Mouse (Mus musculus) hindbrain, embryonic 13.5 days (tissue): ENCODE data around the gene Spns2. TPM values are rescaled to one million over a fixed set of nuclear protein-coding genes. Genes with fewer than 3 reads are reported as not detected.

ENCODE experiments used
- ATAC-seq: fragments of 200-750 bp; cut with Nextera tagmentation; 2 replicates; pipeline ENCODE4 v1.8.0; 2017; ENCODE audit warnings: moderate TSS enrichment; ENCODE audit not compliant: low FRiP score
- H3K27ac ChIP-seq: fragments of 300-500 bp; sonication (generic); 2 replicates; pipeline ENCODE4 v1.5.1; 2015; ENCODE audit warnings: inconsistent platforms, mild to moderate bottlenecking, moderate library complexity
- H3K27me3 ChIP-seq: fragments of 300-500 bp; sonication (generic); 2 replicates; pipeline ENCODE4 v1.6.1; 2015; ENCODE audit warnings: mild to moderate bottlenecking, inconsistent platforms
- H3K36me3 ChIP-seq: fragments of 300-500 bp; sonication (generic); 2 replicates; pipeline ENCODE4 v1.6.1; 2015; ENCODE audit warnings: mild to moderate bottlenecking, inconsistent platforms
- H3K4me1 ChIP-seq: fragments of 300-500 bp; sonication (generic); replicated peaks from 2 replicates; pipeline ENCODE4 v1.6.1; 2015; ENCODE audit warnings: inconsistent platforms
- H3K4me2 ChIP-seq: fragments of 300-500 bp; sonication (generic); 2 replicates; pipeline ENCODE4 v1.6.1; 2015; ENCODE audit warnings: inconsistent platforms, mild to moderate bottlenecking, moderate library complexity
- H3K4me3 ChIP-seq: fragments of 300-500 bp; sonication (generic); 2 replicates; pipeline ENCODE4 v1.5.1; 2015; ENCODE audit warnings: mild to moderate bottlenecking, inconsistent platforms
- H3K9ac ChIP-seq: fragments of 300-500 bp; sonication (generic); 2 replicates; pipeline ENCODE4 v1.6.1; 2015; ENCODE audit warnings: mild to moderate bottlenecking, inconsistent platforms
- H3K9me3 ChIP-seq: fragments of 300-500 bp; sonication (generic); 2 replicates; pipeline ENCODE4 v1.6.1; 2016; ENCODE audit warnings: inconsistent platforms
- WGBS: fragments of 180-500 bp; shearing (Covaris S2); methylation state at CpG from one replicate; pipeline ENCODE4 v1.1.7; 2015; 5-methylcytosine and 5-hydroxymethylcytosine counted together
- polyA plus RNA-seq: library from polyadenylated mRNA; unstranded; fragments of >200 nt; fragmentation: Nextera tagmentation; extraction: Ambion mirVana; gene quantifications from 2 replicates; pipeline ENCODE4 v1.2.1, GENCODE M21; 2015

Spns2 gene
- polyA plus RNA-seq, result 8.4 and 9.7 TPM in 2 replicates

GRCm38 (mm10) chr11:72489881-72490301, at the start of gene Spns2:
Gene Spns2, minus strand, starts transcription at chr11:72489904.
- H3K4me3 ChIP-seq, result peak within 1 kb of the TSS; percentile 76
- under 1% methylated on average over 42 of the region's 42 CpGs for WGBS
- H3K9ac ChIP-seq, result peak within 1 kb of the TSS; percentile 95
- no peaks in the 10 kb centered on the region for H3K9me3 ChIP-seq
- peak within 1 kb of the TSS; percentile 95 for H3K27ac ChIP-seq
- peak within 1 kb of the TSS; percentile 76 for H3K4me2 ChIP-seq
- peaks cover 45% of the 10 kb centered on the region for H3K4me1 ChIP-seq
- H3K36me3 ChIP-seq, result no peaks in the 10 kb centered on the region
- peak; percentile 90 for ATAC-seq
- H3K27me3 ChIP-seq, result peaks cover 22% of the 10 kb centered on the region; the same call in 1 of the 2 replicates

- H3K36me3 ChIP-seq, result no peaks in the 10 kb centered on the region
- 0 out of 2 replicates have a peak, but pooled peaks cover 2% of the 10 kb centered on the region for H3K27me3 ChIP-seq
- ATAC-seq, result no peak
- H3K9ac ChIP-seq, result no peak overlapping the region
- 92% methylated on average over 7 of the region's 7 CpGs for WGBS
- H3K27ac ChIP-seq, result no peak overlapping the region
- no peak overlapping the region for H3K4me3 ChIP-seq
- H3K9me3 ChIP-seq, result 0 out of 2 replicates have a peak, but pooled peaks cover 4% of the 10 kb centered on the region
- no peaks in the 10 kb centered on the region for H3K4me1 ChIP-seq
- H3K4me2 ChIP-seq, result no peak overlapping the region
Observed at GRCm38 (mm10) chr11:72538811-72539210, 49.1 kb upstream of the Spns2 start.

- no peak overlapping the region for H3K27ac ChIP-seq
- H3K36me3 ChIP-seq, result no peaks in the 10 kb centered on the region
- WGBS, result 59% methylated on average over 8 of the region's 8 CpGs
- no peaks in the 10 kb centered on the region for H3K4me1 ChIP-seq
- 0 out of 2 replicates have a peak, but pooled peaks cover 2% of the 10 kb centered on the region for H3K27me3 ChIP-seq
- H3K9ac ChIP-seq, result no peak overlapping the region
- H3K9me3 ChIP-seq, result 0 out of 2 replicates have a peak, but pooled peaks cover 4% of the 10 kb centered on the region
- ATAC-seq, result no peak
- no peak overlapping the region for H3K4me3 ChIP-seq
- no peak overlapping the region for H3K4me2 ChIP-seq
Observed at GRCm38 (mm10) chr11:72538037-72538755, 48.5 kb upstream of the Spns2 start.

DNA sequence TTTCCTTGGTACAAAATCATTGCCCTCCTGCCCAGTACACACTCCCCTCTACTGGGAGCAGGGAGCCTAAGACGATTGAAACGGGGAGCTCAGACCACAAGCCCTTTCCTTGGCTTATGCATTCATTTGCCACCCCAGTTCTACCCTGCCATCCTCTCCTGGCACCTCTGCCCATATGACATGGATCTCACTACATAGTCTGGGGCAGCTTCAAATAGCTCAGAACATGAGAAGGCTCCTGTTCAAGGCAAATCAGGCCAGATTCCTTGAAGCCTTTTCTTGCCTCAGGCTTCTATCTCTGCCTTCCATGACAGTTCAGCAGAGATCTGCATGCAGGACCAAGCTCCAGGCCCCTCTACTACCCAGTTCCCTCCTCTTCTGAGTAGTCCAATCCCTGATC, 47.8 kb upstream of the Spns2 start:
- ATAC-seq, result no peak
- Histone ChIP-seq H3K9ac (no peak overlapping the region), H3K4me2 (no peak overlapping the region), H3K4me1 (no peaks in the 10 kb centered on the region), H3K27me3 (0 out of 2 replicates have a peak, but pooled peaks cover 2% of the 10 kb centered on the region), H3K27ac (no peak overlapping the region), H3K9me3 (0 out of 2 replicates have a peak, but pooled peaks cover 4% of the 10 kb centered on the region), H3K4me3 (no peak overlapping the region), H3K36me3 (no peaks in the 10 kb centered on the region)
- 98% methylated on average over 2 of the region's 2 CpGs for WGBS

DNA sequence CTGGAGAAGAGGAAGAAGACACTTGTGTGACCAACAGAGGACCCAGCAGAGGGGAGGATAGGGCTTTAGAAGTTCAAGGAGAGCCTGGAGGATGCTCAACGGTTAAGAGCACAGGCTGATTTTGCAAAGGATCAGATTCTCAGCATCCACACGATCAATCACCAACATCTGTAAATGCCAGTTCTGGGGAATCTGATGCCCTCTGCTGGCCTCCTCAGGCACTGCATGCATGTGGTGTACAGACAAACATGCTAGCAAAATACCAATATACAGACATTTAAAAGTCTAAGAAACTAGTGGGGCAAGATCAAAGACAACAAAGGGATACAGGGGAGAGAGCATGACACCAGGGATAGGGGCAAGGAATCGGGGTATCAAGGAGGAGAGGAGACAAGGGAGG, 45.8 kb upstream of the Spns2 start:
- Histone ChIP-seq H3K27ac (no peak overlapping the region), H3K9me3 (0 out of 2 replicates have a peak, but pooled peaks cover 4% of the 10 kb centered on the region), H3K9ac (no peak overlapping the region), H3K4me3 (no peak overlapping the region), H3K27me3 (0 out of 2 replicates have a peak, but pooled peaks cover 2% of the 10 kb centered on the region), H3K4me1 (no peaks in the 10 kb centered on the region), H3K36me3 (no peaks in the 10 kb centered on the region), H3K4me2 (no peak overlapping the region)
- no peak for ATAC-seq
- WGBS, result 81% methylated on average over 3 of the region's 3 CpGs

- no peak for ATAC-seq
- Histone ChIP-seq H3K9ac (no peak overlapping the region), H3K36me3 (no peaks in the 10 kb centered on the region), H3K4me2 (no peak overlapping the region), H3K4me1 (no peaks in the 10 kb centered on the region), H3K9me3 (0 out of 2 replicates have a peak, but pooled peaks cover 4% of the 10 kb centered on the region), H3K4me3 (no peak overlapping the region), H3K27me3 (no peaks in the 10 kb centered on the region), H3K27ac (no peak overlapping the region)
- WGBS, result 79% methylated on average over 3 of the region's 3 CpGs
Observed at GRCm38 (mm10) chr11:72532890-72533289, 43.2 kb upstream of the Spns2 start.

DNA sequence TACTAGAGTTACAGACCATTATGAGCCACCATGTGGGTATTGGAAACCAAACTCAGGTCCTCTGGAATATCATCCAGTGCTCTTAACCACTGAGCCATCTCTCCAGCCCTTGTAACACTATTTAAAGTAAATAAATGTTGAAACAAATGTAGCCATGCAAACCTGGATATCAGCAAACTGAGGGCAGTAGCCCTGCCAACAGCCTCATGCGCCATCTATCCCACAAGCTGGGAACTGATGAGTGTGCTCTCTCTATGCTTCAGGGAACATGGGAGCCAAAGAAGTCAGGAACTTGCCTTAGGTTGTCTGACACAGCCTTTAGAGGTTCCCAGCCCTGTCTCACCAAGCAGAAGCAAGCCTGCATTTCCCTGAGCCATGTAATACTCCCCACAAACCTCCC, 41.9 kb upstream of the Spns2 start:
- H3K36me3 ChIP-seq, result no peaks in the 10 kb centered on the region
- H3K9me3 ChIP-seq, result 0 out of 2 replicates have a peak, but pooled peaks cover 4% of the 10 kb centered on the region
- 71% methylated on average over 1 of the region's 1 CpGs for WGBS
- no peak overlapping the region for H3K4me2 ChIP-seq
- no peak overlapping the region for H3K27ac ChIP-seq
- no peaks in the 10 kb centered on the region for H3K27me3 ChIP-seq
- no peak for ATAC-seq
- H3K9ac ChIP-seq, result no peak overlapping the region
- no peak overlapping the region for H3K4me3 ChIP-seq
- H3K4me1 ChIP-seq, result no peaks in the 10 kb centered on the region

DNA sequence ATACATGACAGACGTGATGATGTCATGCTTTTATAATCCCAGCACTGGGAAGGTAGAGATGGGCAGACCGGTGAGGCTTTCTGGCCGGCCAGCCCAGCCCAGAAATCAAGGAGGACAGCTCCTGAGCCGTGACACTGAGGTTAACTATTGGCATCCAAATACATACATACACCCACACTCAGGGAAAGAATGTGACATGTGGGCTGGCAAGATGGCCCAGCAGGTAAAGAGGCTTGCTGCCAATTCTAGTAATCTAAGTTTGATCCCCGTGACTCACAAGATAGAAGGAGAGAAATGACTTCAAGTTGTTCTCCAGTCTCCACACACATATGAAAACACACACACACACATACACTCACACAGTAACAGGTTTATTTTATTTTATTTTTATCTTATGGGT, 41.4 kb upstream of the Spns2 start:
- Histone ChIP-seq H3K36me3 (no peaks in the 10 kb centered on the region), H3K27me3 (no peaks in the 10 kb centered on the region), H3K4me3 (no peak overlapping the region), H3K9ac (no peak overlapping the region), H3K4me2 (no peak overlapping the region), H3K9me3 (0 out of 2 replicates have a peak, but pooled peaks cover 4% of the 10 kb centered on the region), H3K4me1 (no peaks in the 10 kb centered on the region), H3K27ac (no peak overlapping the region)
- 85% methylated on average over 5 of the region's 5 CpGs for WGBS
- ATAC-seq, result no peak

DNA sequence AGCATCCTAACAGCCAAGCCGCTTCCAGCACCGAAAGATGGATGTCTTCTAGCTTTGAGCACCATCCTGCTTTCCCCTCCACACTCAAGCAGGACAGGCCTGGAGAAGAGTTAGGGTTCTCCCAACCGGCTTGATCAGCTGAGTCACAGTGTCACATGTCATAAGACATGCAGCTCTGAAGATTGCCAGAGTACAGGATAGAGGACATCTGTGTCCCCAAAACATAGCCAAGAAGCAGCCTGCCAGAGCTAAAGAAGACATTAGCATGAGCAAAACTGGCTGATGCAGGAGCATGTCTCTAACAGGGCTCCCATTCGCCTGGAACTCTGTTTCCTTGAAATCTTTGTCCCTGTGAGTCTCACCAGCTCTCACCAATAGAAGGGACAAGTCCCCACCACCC, 36.5 kb upstream of the Spns2 start:
- Histone ChIP-seq H3K36me3 (no peaks in the 10 kb centered on the region), H3K9me3 (no peaks in the 10 kb centered on the region), H3K27me3 (no peaks in the 10 kb centered on the region), H3K4me3 (no peak overlapping the region), H3K4me2 (no peak overlapping the region), H3K9ac (no peak overlapping the region), H3K4me1 (0 out of 2 replicates have a peak, but pooled peaks cover 9% of the 10 kb centered on the region), H3K27ac (no peak overlapping the region)
- 87% methylated on average over 4 of the region's 4 CpGs for WGBS
- no peak for ATAC-seq

DNA sequence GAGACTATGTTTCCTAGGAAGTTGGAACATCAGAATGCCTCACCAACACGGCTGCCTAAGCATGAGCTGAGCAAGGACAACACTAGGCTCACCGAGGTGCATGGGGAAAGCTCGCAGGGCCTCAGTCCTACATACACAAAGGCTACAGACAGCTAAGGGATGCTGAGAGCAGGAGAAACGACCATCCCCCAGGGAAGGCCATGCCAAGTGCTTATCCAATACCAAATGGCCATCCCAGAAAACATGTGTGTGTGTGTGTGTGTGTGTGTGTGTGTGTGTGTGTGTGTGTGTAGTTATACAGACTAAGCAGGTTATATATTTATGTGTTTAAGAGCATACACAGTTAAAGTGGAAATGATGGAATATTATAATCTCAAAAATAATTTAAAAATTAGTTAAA, 34.0 kb upstream of the Spns2 start:
- H3K9ac ChIP-seq, result no peak overlapping the region
- no peak overlapping the region for H3K4me2 ChIP-seq
- H3K27me3 ChIP-seq, result no peaks in the 10 kb centered on the region
- ATAC-seq, result no peak
- no peak overlapping the region for H3K4me3 ChIP-seq
- H3K27ac ChIP-seq, result no peak overlapping the region
- 39% methylated on average over 4 of the region's 4 CpGs for WGBS
- H3K9me3 ChIP-seq, result no peaks in the 10 kb centered on the region
- no peaks in the 10 kb centered on the region for H3K36me3 ChIP-seq
- H3K4me1 ChIP-seq, result 0 out of 2 replicates have a peak, but pooled peaks cover 9% of the 10 kb centered on the region

DNA sequence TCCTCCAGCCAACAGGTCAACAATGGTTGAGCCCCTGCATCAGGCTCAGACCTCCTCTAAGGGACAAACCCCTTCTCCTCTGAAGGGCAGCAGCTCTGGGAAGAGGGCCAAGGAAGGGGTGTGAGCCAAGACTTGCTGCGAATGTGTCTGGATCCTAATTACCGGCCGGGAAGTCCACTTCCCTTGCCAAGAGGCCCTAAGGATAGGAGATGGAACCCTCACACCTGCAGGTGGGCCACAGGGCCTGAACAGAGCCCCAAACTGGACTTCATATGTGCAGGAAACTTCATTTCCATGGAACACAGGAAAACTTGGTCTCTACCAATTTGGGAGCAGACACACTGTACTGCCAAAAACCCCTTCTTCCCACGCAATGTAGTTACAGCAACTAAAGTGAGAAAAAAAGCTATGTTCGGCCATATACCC, 32.9 kb upstream of the Spns2 start:
- Histone ChIP-seq H3K9ac (no peak overlapping the region), H3K4me2 (no peak overlapping the region), H3K4me1 (0 out of 2 replicates have a peak, but pooled peaks cover 9% of the 10 kb centered on the region), H3K9me3 (no peaks in the 10 kb centered on the region), H3K27me3 (no peaks in the 10 kb centered on the region), H3K4me3 (no peak overlapping the region), H3K36me3 (no peaks in the 10 kb centered on the region), H3K27ac (no peak overlapping the region)
- ATAC-seq, result no peak
- 79% methylated on average over 5 of the region's 5 CpGs for WGBS

DNA sequence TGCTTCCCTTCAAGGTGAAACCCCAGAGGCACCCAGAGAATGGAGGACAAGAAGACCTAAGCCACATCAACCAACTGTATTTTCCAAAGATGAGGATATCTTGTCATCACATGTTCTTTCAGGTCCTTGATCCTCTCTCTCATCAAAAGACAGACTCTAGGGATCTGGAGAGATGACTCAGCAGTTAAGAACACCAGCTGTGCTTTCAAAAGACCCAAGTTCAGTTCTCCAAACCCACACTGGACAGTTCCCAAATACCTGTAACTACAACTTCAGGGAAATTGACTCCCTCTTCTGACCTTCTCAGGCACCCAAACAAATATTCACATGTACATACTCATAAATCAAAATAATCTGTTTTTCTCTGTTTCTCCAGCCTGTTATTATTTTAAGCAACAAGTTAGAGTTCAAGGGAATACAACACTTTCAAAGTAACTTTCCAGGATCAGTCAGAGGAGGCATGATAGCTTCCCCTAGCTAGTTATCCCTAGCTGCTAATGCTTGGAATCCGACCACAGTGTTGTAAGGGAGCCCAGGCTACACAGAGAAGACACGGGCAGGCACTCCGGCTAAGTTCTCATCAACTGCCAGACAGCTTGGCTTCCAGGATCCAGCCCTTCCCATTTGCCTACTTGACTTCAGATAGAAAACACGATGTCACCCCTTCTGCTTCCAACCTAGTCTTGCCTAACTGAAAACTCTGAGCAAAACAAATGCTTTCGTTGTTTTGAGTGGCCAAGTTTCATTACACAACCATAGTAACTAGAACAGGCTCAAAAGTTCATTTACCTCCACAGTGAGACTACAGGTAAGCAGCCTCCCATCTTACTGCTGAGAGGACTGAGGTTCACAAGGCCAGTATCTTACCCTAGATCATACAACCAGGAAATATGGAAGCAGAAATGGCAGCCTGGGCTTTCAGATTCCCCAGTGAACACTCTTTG, 32.2 kb upstream of the Spns2 start:
- Histone ChIP-seq H3K36me3 (no peaks in the 10 kb centered on the region), H3K27ac (no peak overlapping the region), H3K4me2 (no peak overlapping the region), H3K9me3 (no peaks in the 10 kb centered on the region), H3K9ac (no peak overlapping the region), H3K27me3 (no peaks in the 10 kb centered on the region), H3K4me1 (0 out of 2 replicates have a peak, but pooled peaks cover 9% of the 10 kb centered on the region), H3K4me3 (no peak overlapping the region)
- WGBS, result 87% methylated on average over 5 of the region's 5 CpGs
- no peak for ATAC-seq
